Mouse (Mus musculus) adipocyte (in vitro differentiated cells): Measurements from ENCODE around the gene Gli3.

Experiments
- DNase-seq: peaks from one replicate; pipeline ENCODE4 v3.0.0-alpha.2; 2016; ENCODE audit warnings: low spot score

Gli3 gene

DNA sequence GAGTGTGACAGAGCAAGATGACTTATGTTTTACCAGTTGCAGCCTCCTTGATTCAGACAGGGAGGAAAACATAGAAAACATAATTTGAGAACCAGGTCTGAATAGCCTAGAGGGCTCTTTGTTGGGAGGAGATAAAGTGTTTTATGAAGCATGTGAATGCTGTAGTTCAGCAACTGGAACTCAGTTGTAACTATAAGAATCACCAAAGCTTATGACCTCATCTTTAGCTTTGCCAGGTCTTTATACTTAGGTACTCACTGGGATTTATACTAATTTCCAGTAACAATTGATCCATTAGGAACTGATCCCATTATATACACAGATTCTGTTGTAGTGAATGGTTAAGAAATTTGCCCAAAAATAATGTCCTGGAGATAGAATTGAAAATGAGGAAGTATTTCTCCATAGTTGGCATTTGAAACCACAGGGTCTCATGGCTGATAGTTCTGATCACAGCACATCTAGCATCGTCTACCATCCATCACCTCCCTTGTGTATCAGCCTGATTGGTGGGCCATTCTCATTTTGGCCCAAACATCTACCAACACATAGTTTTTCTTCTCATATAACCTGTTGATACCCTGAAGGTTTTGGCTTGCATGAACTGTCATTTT lies 259.8 kb downstream of the Gli3 start:
- DNase-seq, result no peak

- no peak for DNase-seq
Observed at GRCm38 (mm10) chr13:15724723-15725122, 261.7 kb downstream of the Gli3 start.

- peak; percentile 87 for DNase-seq
Observed at GRCm38 (mm10) chr13:15741771-15742170, 278.7 kb downstream of the Gli3 start.

DNA sequence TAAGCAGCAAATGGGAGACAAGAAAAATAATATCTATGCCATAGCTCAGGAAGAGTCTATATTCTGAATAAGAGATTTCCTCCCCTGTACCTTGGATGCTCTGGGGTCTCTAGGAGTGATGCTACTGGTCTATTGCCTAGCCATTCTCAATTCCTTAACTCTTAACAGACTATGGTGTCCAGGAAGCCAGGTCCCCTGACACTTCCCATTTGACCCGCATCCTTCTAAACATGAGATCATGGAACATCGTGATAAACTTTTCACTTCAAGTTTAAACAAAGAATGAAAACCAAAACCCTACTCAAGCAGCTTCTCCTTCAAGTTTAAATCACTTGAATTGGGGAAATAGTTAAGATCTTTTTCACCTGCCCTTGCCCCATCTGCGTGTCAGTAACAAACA lies 279.3 kb downstream of the Gli3 start:
- DNase-seq, result no peak

DNA sequence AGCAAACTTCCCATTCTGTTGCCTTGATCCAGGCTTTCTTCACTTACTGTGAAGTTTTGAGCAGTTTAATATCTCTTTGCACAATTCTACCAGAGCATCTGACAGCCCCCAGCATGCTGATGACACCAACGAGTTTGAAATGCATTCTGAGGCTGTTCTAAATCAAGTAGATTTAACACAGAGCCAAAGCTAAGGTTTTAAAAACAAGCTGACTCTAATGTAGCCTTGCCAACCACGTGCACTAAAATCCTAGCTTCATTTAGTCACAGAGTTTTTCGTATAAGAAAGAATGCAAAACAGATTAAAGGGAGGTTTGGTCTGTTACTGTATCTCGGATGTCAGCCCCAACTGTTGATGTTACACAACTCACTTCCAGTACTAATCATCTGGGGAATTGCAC lies 279.7 kb downstream of the Gli3 start:
- no peak for DNase-seq

- DNase-seq, result peak; percentile 74
Observed at GRCm38 (mm10) chr13:15758835-15759632, 296.0 kb downstream of the Gli3 start.

GRCm38 (mm10) chr13:15759633-15760441 lies 296.8 kb downstream of the Gli3 start:
- no peak for DNase-seq

GRCm38 (mm10) chr13:15762291-15762690 lies 299.3 kb downstream of the Gli3 start:
- no peak for DNase-seq

DNA sequence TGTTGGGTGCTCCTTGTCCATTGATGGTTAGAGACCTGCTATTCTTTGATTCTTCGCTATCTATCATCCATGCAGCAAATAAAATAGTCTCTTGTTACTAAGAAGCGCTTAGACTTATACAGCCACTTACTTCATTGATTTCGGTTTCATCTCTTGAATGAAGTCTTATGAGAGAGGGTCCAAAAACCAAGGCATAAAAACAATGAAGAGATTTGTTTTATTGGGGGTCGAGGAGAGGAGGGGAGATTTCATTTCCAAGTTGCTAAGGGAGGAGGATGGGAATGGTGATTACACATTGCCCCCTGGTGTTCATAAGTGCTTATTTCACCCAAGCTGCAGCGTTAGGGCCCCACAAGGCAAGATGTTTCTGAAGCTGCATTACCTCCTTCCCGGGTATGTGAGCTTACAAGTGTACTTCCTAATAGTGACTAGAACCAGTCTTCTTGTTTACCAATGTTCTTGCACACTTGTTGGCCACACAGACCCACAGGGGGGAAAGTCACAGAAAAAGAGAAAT lies 299.9 kb downstream of the Gli3 start:
- peak; percentile 58 for DNase-seq

DNA sequence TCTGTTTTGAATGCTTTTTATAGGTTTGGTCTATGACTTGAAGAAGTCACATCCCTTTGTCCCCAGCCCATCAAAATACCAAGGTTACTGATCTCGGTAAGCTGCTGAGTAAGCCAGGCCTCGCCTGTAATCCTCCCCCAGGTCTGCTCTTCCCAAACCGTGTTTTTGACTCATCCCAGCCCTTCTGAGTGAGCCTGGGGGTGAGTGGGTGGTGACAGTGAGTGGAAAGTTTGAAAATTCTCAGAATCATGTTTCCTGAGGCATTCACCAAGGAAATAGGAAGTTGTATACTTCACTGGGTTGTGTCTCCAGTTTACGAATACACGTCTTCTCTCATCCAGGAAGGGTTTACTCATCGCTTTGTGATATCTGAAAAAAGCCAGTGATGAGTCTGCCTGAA lies 314.6 kb downstream of the Gli3 start:
- DNase-seq, result no peak
